Comparison of ENCODE assay signal across 10 mouse cellular contexts in genomic region chr1:184807627-184808417, GRCm38 (mm10). TPM values are rescaled to one million over a fixed set of nuclear protein-coding genes. Genes with fewer than 3 reads are reported as not detected.
DNase-seq lines count a peak whose midpoint lies in the region; ATAC-seq lines count a peak whose summit lies in the region.
"Had no signal": no experiment of that assay in that cellular context is flagged by ENCODE, and none has a peak within 500 bp of the region (broad histone marks: within the 10 kb centered on the region; RNA-seq: fewer than 3 reads in every experiment).

No protein-coding gene starts in this region.

- 72% methylated on average over 15 of the region's 15 CpGs for WGBS in hindbrain, embryonic 11.5 days
- 60% methylated on average over 15 of the region's 15 CpGs for WGBS in hindbrain, embryonic 14.5 days
- WGBS in liver, embryonic 12.5 days (ENCODE audit: insufficient replicate concordance), result 38% methylated on average over 15 of the region's 15 CpGs
- WGBS in midbrain, embryonic 10.5 days, result 76% methylated on average over 15 of the region's 15 CpGs
- 71% methylated on average over 15 of the region's 15 CpGs for WGBS in midbrain, embryonic 16.5 days
- WGBS in forebrain, embryonic 15.5 days, result 66% methylated on average over 15 of the region's 15 CpGs

- no peak overlapping the region for H3K4me3 ChIP-seq in hindbrain, embryonic 11.5 days (ENCODE audit: low read depth, low read length)
- no peak overlapping the region for H3K4me3 ChIP-seq in hindbrain, embryonic 14.5 days (replicated peaks; ENCODE audit: low read length)
- no peak overlapping the region for H3K4me3 ChIP-seq in liver, embryonic 12.5 days
- no peak overlapping the region for H3K4me3 ChIP-seq in midbrain, embryonic 10.5 days
- no peak overlapping the region for H3K4me3 ChIP-seq in midbrain, embryonic 16.5 days (ENCODE audit: low read depth, low read length)
- no peak overlapping the region for H3K4me3 ChIP-seq in forebrain, embryonic 15.5 days
- H3K4me3 ChIP-seq: limb, embryonic 12.5 days had no signal

- ATAC-seq in hindbrain, embryonic 11.5 days (ENCODE audit: low FRiP score), result no peak
- ATAC-seq in hindbrain, embryonic 14.5 days (ENCODE audit: low FRiP score), result no peak
- no peak for ATAC-seq in liver, embryonic 12.5 days
- no peak for ATAC-seq in midbrain, embryonic 16.5 days
- no peak for ATAC-seq in forebrain, embryonic 15.5 days (replicated peaks)

- peaks cover 8% of the 10 kb centered on the region for H3K27me3 ChIP-seq in hindbrain, embryonic 11.5 days (ENCODE audit: control insufficient read depth, insufficient read depth, low read length)
- H3K27me3 ChIP-seq in hindbrain, embryonic 14.5 days (ENCODE audit: control insufficient read depth, insufficient read depth, low read length), result 0 out of 2 replicates have a peak, but pooled peaks cover 10% of the 10 kb centered on the region
- peaks cover 39% of the 10 kb centered on the region for H3K27me3 ChIP-seq in liver, embryonic 12.5 days (replicated peaks)
- peaks cover 50% of the 10 kb centered on the region for H3K27me3 ChIP-seq in midbrain, embryonic 10.5 days (ENCODE audit: low read depth, poor library complexity, severe bottlenecking)
- no peaks in the 10 kb centered on the region; the same call in 1 of the 2 replicates for H3K27me3 ChIP-seq in midbrain, embryonic 16.5 days (ENCODE audit: control insufficient read depth, insufficient read depth, low read depth, low read length)
- peaks cover 15% of the 10 kb centered on the region for H3K27me3 ChIP-seq in forebrain, embryonic 15.5 days

- peaks cover 3% of the 10 kb centered on the region; the same call in 1 of the 2 replicates for H3K4me1 ChIP-seq in hindbrain, embryonic 11.5 days (replicated peaks; ENCODE audit: control insufficient read depth, insufficient read depth, low read length)
- H3K4me1 ChIP-seq in hindbrain, embryonic 14.5 days (replicated peaks; ENCODE audit: control insufficient read depth, insufficient read depth, low read length), result peaks cover 9% of the 10 kb centered on the region
- peaks cover 21% of the 10 kb centered on the region for H3K4me1 ChIP-seq in liver, embryonic 12.5 days
- peaks cover 13% of the 10 kb centered on the region for H3K4me1 ChIP-seq in midbrain, embryonic 10.5 days
- H3K4me1 ChIP-seq in midbrain, embryonic 16.5 days (ENCODE audit: control insufficient read depth, insufficient read depth, low read length), result peaks cover 9% of the 10 kb centered on the region; the same call in 1 of the 2 replicates
- peaks cover 7% of the 10 kb centered on the region for H3K4me1 ChIP-seq in forebrain, embryonic 15.5 days

- H3K9me3 ChIP-seq in hindbrain, embryonic 11.5 days (ENCODE audit: control insufficient read depth, low read length), result no peaks in the 10 kb centered on the region
- no peaks in the 10 kb centered on the region for H3K9me3 ChIP-seq in hindbrain, embryonic 14.5 days (ENCODE audit: control insufficient read depth, low read length)
- H3K9me3 ChIP-seq in liver, embryonic 12.5 days (replicated peaks), result no peaks in the 10 kb centered on the region
- no peaks in the 10 kb centered on the region for H3K9me3 ChIP-seq in midbrain, embryonic 10.5 days (replicated peaks)
- H3K9me3 ChIP-seq in midbrain, embryonic 16.5 days (replicated peaks; ENCODE audit: control insufficient read depth, low read length, poor library complexity, severe bottlenecking), result no peaks in the 10 kb centered on the region
- H3K9me3 ChIP-seq in forebrain, embryonic 15.5 days, result no peaks in the 10 kb centered on the region
- H3K9me3 ChIP-seq: limb, embryonic 12.5 days had no signal

- H3K36me3 ChIP-seq in hindbrain, embryonic 11.5 days (ENCODE audit: control insufficient read depth, insufficient read depth, low read length), result no peaks in the 10 kb centered on the region
- H3K36me3 ChIP-seq in hindbrain, embryonic 14.5 days (replicated peaks; ENCODE audit: control insufficient read depth, insufficient read depth), result no peaks in the 10 kb centered on the region
- peaks cover 8% of the 10 kb centered on the region for H3K36me3 ChIP-seq in liver, embryonic 12.5 days
- H3K36me3 ChIP-seq in midbrain, embryonic 10.5 days, result 0 out of 2 replicates have a peak, but pooled peaks cover under 1% of the 10 kb centered on the region
- H3K36me3 ChIP-seq in midbrain, embryonic 16.5 days (ENCODE audit: control insufficient read depth, insufficient read depth, low read length), result no peaks in the 10 kb centered on the region
- H3K36me3 ChIP-seq in forebrain, embryonic 15.5 days, result no peaks in the 10 kb centered on the region

- H3K9ac ChIP-seq in hindbrain, embryonic 11.5 days (ENCODE audit: low read depth, low read length), result no peak overlapping the region
- H3K9ac ChIP-seq in hindbrain, embryonic 14.5 days, result no peak overlapping the region
- H3K9ac ChIP-seq in liver, embryonic 12.5 days, result no peak overlapping the region
- H3K9ac ChIP-seq in midbrain, embryonic 16.5 days (ENCODE audit: low read depth, low read length), result no peak overlapping the region
- H3K9ac ChIP-seq in forebrain, embryonic 15.5 days (replicated peaks), result no peak overlapping the region
- H3K9ac ChIP-seq: limb, embryonic 12.5 days had no signal

- H3K27ac ChIP-seq in hindbrain, embryonic 11.5 days (ENCODE audit: low read depth, low read length), result no peak overlapping the region
- H3K27ac ChIP-seq in hindbrain, embryonic 14.5 days, result no peak overlapping the region
- H3K27ac ChIP-seq in liver, embryonic 12.5 days, result no peak overlapping the region
- H3K27ac ChIP-seq in midbrain, embryonic 10.5 days (replicated peaks), result no peak overlapping the region
- H3K27ac ChIP-seq in midbrain, embryonic 16.5 days (ENCODE audit: low read length), result no peak overlapping the region
- no peak overlapping the region for H3K27ac ChIP-seq in forebrain, embryonic 15.5 days (replicated peaks)
- H3K27ac ChIP-seq: limb, embryonic 12.5 days had no signal

- peak; percentile 7 for DNase-seq in hindbrain, embryonic 11.5 days (ENCODE audit: low spot score)
- no peak for DNase-seq in hindbrain, embryonic 14.5 days (ENCODE audit: low spot score)
- peak; percentile 13 for DNase-seq in T-cell, adult 2 months (ENCODE audit: low spot score)
- DNase-seq in spleen, postnatal 4 days (ENCODE audit: low spot score in 2 of 2), result peak; percentile 37 to 69
- DNase-seq in midbrain, embryonic 10.5 days (ENCODE audit: low spot score), result no peak
- DNase-seq: embryo, embryonic 11 days had no signal

- H3K4me2 ChIP-seq in hindbrain, embryonic 11.5 days (replicated peaks; ENCODE audit: low read depth, low read length), result no peak overlapping the region
- no peak overlapping the region for H3K4me2 ChIP-seq in hindbrain, embryonic 14.5 days (replicated peaks)
- peak overlapping the region; percentile 17; the same call in 1 of the 2 replicates for H3K4me2 ChIP-seq in liver, embryonic 12.5 days
- H3K4me2 ChIP-seq in midbrain, embryonic 16.5 days (ENCODE audit: low read length), result no peak overlapping the region
- no peak overlapping the region for H3K4me2 ChIP-seq in forebrain, embryonic 15.5 days (replicated peaks)
- H3K4me2 ChIP-seq: limb, embryonic 12.5 days had no signal

RNA-seq across cellular contexts. Expression of gene Marc1, which starts 3.3 kb away (rescaled TPM):
- polyA plus RNA-seq in hindbrain, embryonic 11.5 days (2014; fragmentation: Nextera tagmentation; extraction: Ambion mirVana), result 0.21 and 0.26 TPM in 2 replicates
- 0.21 and 0.33 TPM in 2 replicates for polyA plus RNA-seq in hindbrain, embryonic 14.5 days (2014; fragmentation: Nextera tagmentation; extraction: Ambion mirVana)
- polyA plus RNA-seq in liver, embryonic 12.5 days (2016; fragmentation: Nextera tagmentation; extraction: Ambion mirVana), result 7.2 and 7.3 TPM in 2 replicates
- 0.11 TPM in 1 of 2 replicates, not detected in the other for polyA plus RNA-seq in midbrain, embryonic 10.5 days (2016; fragmentation: Nextera tagmentation; extraction: Ambion mirVana)
- polyA plus RNA-seq in midbrain, embryonic 16.5 days (2015; fragmentation: Nextera tagmentation; extraction: Ambion mirVana), result 0.15 TPM in 2 replicates
- not detected in 2 replicates for polyA plus RNA-seq in forebrain, embryonic 15.5 days (2015; fragmentation: Nextera tagmentation; extraction: Ambion mirVana)
- polyA plus RNA-seq: limb, embryonic 12.5 days had no signal

RNA-seq across cellular contexts. Expression of gene Marc2, which starts 38.4 kb away (rescaled TPM):
- 109 and 114 TPM in 2 replicates for polyA plus RNA-seq in hindbrain, embryonic 11.5 days (2014; fragmentation: Nextera tagmentation; extraction: Ambion mirVana)
- polyA plus RNA-seq in hindbrain, embryonic 14.5 days (2014; fragmentation: Nextera tagmentation; extraction: Ambion mirVana), result 141 and 144 TPM in 2 replicates
- polyA plus RNA-seq in liver, embryonic 12.5 days (2016; fragmentation: Nextera tagmentation; extraction: Ambion mirVana), result 171 and 178 TPM in 2 replicates
- polyA plus RNA-seq in midbrain, embryonic 10.5 days (2016; fragmentation: Nextera tagmentation; extraction: Ambion mirVana), result 85.7 and 93.7 TPM in 2 replicates
- 97.6 and 97.7 TPM in 2 replicates for polyA plus RNA-seq in midbrain, embryonic 16.5 days (2015; fragmentation: Nextera tagmentation; extraction: Ambion mirVana)
- polyA plus RNA-seq in forebrain, embryonic 15.5 days (2015; fragmentation: Nextera tagmentation; extraction: Ambion mirVana), result 107 and 109 TPM in 2 replicates

Comparison
In these comparisons a context has a peak if more than half of its experiments do, and no peak if none do; other contexts are left out.
1. DNase-seq: peak in hindbrain, embryonic 11.5 days (single experiment), T-cell, adult 2 months (single experiment) and spleen, postnatal 4 days (2 of 2); none in hindbrain, embryonic 14.5 days (single experiment) and midbrain, embryonic 10.5 days (single experiment).